ENCODE assay signal across 25 mouse cellular contexts in genomic region chr3:63438898-63439297, GRCm38 (mm10). TPM values are rescaled to one million over a fixed set of nuclear protein-coding genes. Genes with fewer than 3 reads are reported as not detected.
"Had no signal": no experiment of that assay in that cellular context is flagged by ENCODE, and none has a peak within 500 bp of the region (broad histone marks: within the 10 kb centered on the region; RNA-seq: fewer than 3 reads in every experiment).

No protein-coding gene starts in this region.

- H3K4me2 ChIP-seq: lung, embryonic 14.5 days; midbrain, embryonic 11.5 days; midbrain, embryonic 13.5 days; midbrain, embryonic 15.5 days; neural tube, embryonic 12.5 days; stomach, embryonic 15.5 days had no signal

- H3K9me3 ChIP-seq: megakaryocyte, embryonic 14.5 days; midbrain, embryonic 13.5 days; midbrain, embryonic 15.5 days; neural tube, embryonic 12.5 days; stomach, embryonic 15.5 days had no signal

- H3K4me3 ChIP-seq: megakaryocyte, embryonic 14.5 days; midbrain, embryonic 13.5 days; midbrain, embryonic 15.5 days; neural tube, embryonic 12.5 days; stomach, embryonic 15.5 days had no signal

- H3K9ac ChIP-seq: lung, embryonic 14.5 days; midbrain, embryonic 13.5 days; midbrain, embryonic 15.5 days; neural tube, embryonic 12.5 days; stomach, embryonic 15.5 days had no signal

- H3K27ac ChIP-seq: macrophage; midbrain, embryonic 13.5 days; midbrain, embryonic 15.5 days; neural tube, embryonic 12.5 days; stomach, embryonic 15.5 days; stomach, postnatal 0 days had no signal

- ATAC-seq: midbrain, embryonic 13.5 days; midbrain, embryonic 15.5 days had no signal

- H3K4me1 ChIP-seq: megakaryocyte, embryonic 14.5 days; midbrain, embryonic 13.5 days; midbrain, embryonic 15.5 days; neural tube, embryonic 12.5 days; stomach, embryonic 15.5 days had no signal

- H3K27me3 ChIP-seq: megakaryocyte, embryonic 14.5 days; midbrain, embryonic 13.5 days; midbrain, embryonic 15.5 days; neural tube, embryonic 12.5 days; stomach, embryonic 15.5 days had no signal

- DNase-seq: lung, embryonic 14.5 days; lung, postnatal 14 days; lung, postnatal 36 days; right cerebral cortex, postnatal 14 days; thymus, adult 2 months; thymus, postnatal 25 days; thymus, postnatal 4 days had no signal

- H3K36me3 ChIP-seq: midbrain, embryonic 13.5 days; midbrain, embryonic 15.5 days; neural tube, embryonic 12.5 days; stomach, embryonic 15.5 days had no signal

RNA-seq across cellular contexts. Expression of gene Gm34302, which starts 44.8 kb away (rescaled TPM):
- total RNA-seq: megakaryocyte progenitor cell, adult 5-6 weeks; midbrain, postnatal 0 days; monocyte, adult 5-6 weeks; neutrophil, adult 5-6 weeks had no signal
- polyA plus RNA-seq: liver, embryonic 16.5 days; lung, embryonic 14.5 days; lung, embryonic 16.5 days; macrophage; midbrain, embryonic 11.5 days; midbrain, embryonic 13.5 days; midbrain, embryonic 15.5 days; midbrain, postnatal 0 days; neural tube, embryonic 12.5 days; neural tube, embryonic 14.5 days; spleen, adult 2 months; stomach, embryonic 15.5 days; stomach, postnatal 0 days; testis, adult 2 months; thymus, adult 2 months; urinary bladder, adult 2 months had no signal
